Mouse (Mus musculus) CH12.LX (cell line): ENCODE results near the gene Zbtb20. TPM values are rescaled to one million over a fixed set of nuclear protein-coding genes. Genes with fewer than 3 reads are reported as not detected.

Experiments
- DNase-seq: peaks from one replicate; pipeline ENCODE4 v3.0.0-alpha.2; 2013; ENCODE audit errors: extremely low read depth
- H3K27ac ChIP-seq: 2 replicates; pipeline ENCODE4 v1.5.1; 2012; ENCODE audit warnings: low read depth, mild to moderate bottlenecking, control low read depth, moderate library complexity; ENCODE audit not compliant: insufficient read depth
- H3K27me3 ChIP-seq: replicated peaks from 2 replicates; pipeline ENCODE3; 2012; ENCODE audit warnings: inconsistent platforms
- H3K36me3 ChIP-seq, 2 experiments: replicated peaks in 1 of 2; 2 replicates each; pipeline versions ENCODE3 to v1.6.1; 2012; ENCODE audit warnings: inconsistent platforms in 1 of 2, low read length in 1 of 2, mild to moderate bottlenecking in 1 of 2, mixed read lengths in 1 of 2, moderate library complexity in 1 of 2; ENCODE audit not compliant: control insufficient read depth in 1 of 2, insufficient read depth in 1 of 2
- H3K4me1 ChIP-seq, 2 experiments: 2 replicates each; pipeline ENCODE4 v1.6.1; 2012; ENCODE audit warnings: inconsistent platforms in 1 of 2, moderate library complexity in 1 of 2; ENCODE audit not compliant: insufficient read depth in 2 of 2, control insufficient read depth in 1 of 2
- H3K4me2 ChIP-seq: 2 replicates; pipeline ENCODE4 v1.6.1; 2012; ENCODE audit warnings: low read depth, mild to moderate bottlenecking, control low read depth; ENCODE audit not compliant: poor library complexity, insufficient read depth, severe bottlenecking
- H3K4me3 ChIP-seq, 3 experiments: fragments of 150-350 bp in 1 of 3; sonication (generic) in 1 of 3; replicated peaks in 1 of 3; 2 replicates each; pipeline versions ENCODE3 to v1.5.1; 2011 to 2012; ENCODE audit warnings: low read depth in 2 of 3, low read length in 2 of 3, mild to moderate bottlenecking in 2 of 3, moderate library complexity in 2 of 3, control low read depth in 1 of 3, improper control_type of control experiment in 1 of 3, inconsistent platforms in 1 of 3, mixed read lengths in 1 of 3; ENCODE audit not compliant: poor library complexity in 1 of 3
- H3K79me2 ChIP-seq: replicated peaks from 2 replicates; pipeline ENCODE4 v1.6.1; 2012; ENCODE audit warnings: mild to moderate bottlenecking, moderate library complexity; ENCODE audit not compliant: control insufficient read depth, poor library complexity, insufficient read depth, severe bottlenecking; ENCODE audit errors: extremely low read depth
- H3K9ac ChIP-seq: 2 replicates; pipeline ENCODE4 v1.6.1; 2012; ENCODE audit warnings: low read depth, mild to moderate bottlenecking, control low read depth, moderate library complexity; ENCODE audit not compliant: insufficient read depth
- H3K9me3 ChIP-seq: replicated peaks from 2 replicates; pipeline ENCODE3; 2012; ENCODE audit warnings: low read length, inconsistent platforms, mixed read lengths
- BHLHE40 ChIP-seq: IDR thresholded peaks from 2 replicates; pipeline ENCODE4 v1.6.1; 2011; ENCODE audit warnings: mild to moderate bottlenecking, low read depth, low read length, improper control_type of control experiment
- CHD1 ChIP-seq: IDR thresholded peaks from 2 replicates; pipeline ENCODE4 v1.6.1; 2012; ENCODE audit warnings: low read depth, low read length, improper control_type of control experiment, inconsistent platforms
- CTCF ChIP-seq, 2 experiments: IDR thresholded peaks in 1 of 2; conservative IDR thresholded peaks in 1 of 2; 2 replicates each; pipeline ENCODE4 v1.5.1; 2011 to 2012; ENCODE audit warnings: low read depth in 2 of 2, low read length in 2 of 2, improper control_type of control experiment in 1 of 2, inconsistent platforms in 1 of 2, mild to moderate bottlenecking in 1 of 2, moderate library complexity in 1 of 2
- E2F4 ChIP-seq: IDR thresholded peaks from 2 replicates; pipeline ENCODE4 v1.6.1; 2011; ENCODE audit warnings: low read depth, low read length, improper control_type of control experiment; ENCODE audit not compliant: insufficient replicate concordance
- EP300 ChIP-seq: IDR thresholded peaks from 2 replicates; pipeline ENCODE4 v1.6.1; 2011; ENCODE audit warnings: low read length, improper control_type of control experiment
- HCFC1 ChIP-seq: IDR thresholded peaks from 2 replicates; pipeline ENCODE4 v1.6.1; 2012; ENCODE audit warnings: low read depth, mild to moderate bottlenecking, inconsistent platforms, low read length, improper control_type of control experiment
- IRF4 ChIP-seq: IDR thresholded peaks from 2 replicates; pipeline ENCODE4 v1.6.1; 2014; ENCODE audit warnings: low read depth, mild to moderate bottlenecking, inconsistent platforms, low read length, improper control_type of control experiment
- KAT2A ChIP-seq: IDR thresholded peaks from 2 replicates; pipeline ENCODE4 v1.6.1; 2012; ENCODE audit warnings: low read length, improper control_type of control experiment, inconsistent platforms; ENCODE audit not compliant: insufficient replicate concordance
- MAX ChIP-seq: IDR thresholded peaks from 2 replicates; pipeline ENCODE4 v1.6.1; 2011; ENCODE audit warnings: low read length, improper control_type of control experiment
- MAZ ChIP-seq: IDR thresholded peaks from 2 replicates; pipeline ENCODE4 v1.6.1; 2012; ENCODE audit warnings: low read depth, mild to moderate bottlenecking, inconsistent platforms, low read length, improper control_type of control experiment, moderate library complexity
- MXI1 ChIP-seq: IDR thresholded peaks from 2 replicates; pipeline ENCODE4 v1.6.1; 2011; ENCODE audit warnings: mild to moderate bottlenecking, low read depth, low read length, improper control_type of control experiment
- MYC ChIP-seq: IDR thresholded peaks from 2 replicates; pipeline ENCODE4 v1.6.1; 2011; ENCODE audit warnings: low read depth, mild to moderate bottlenecking, improper control_type of control experiment, low read length
- PAX5 ChIP-seq: IDR thresholded peaks from 2 replicates; pipeline ENCODE4 v1.6.1; 2012; ENCODE audit warnings: low read length, inconsistent platforms, mixed read lengths
- POLR2AphosphoS2 ChIP-seq: IDR thresholded peaks from 2 replicates; pipeline ENCODE4 v1.6.1; 2011; ENCODE audit warnings: low read depth, low read length, improper control_type of control experiment
- RAD21 ChIP-seq: IDR thresholded peaks from 2 replicates; pipeline ENCODE4 v1.6.1; 2011; ENCODE audit warnings: low read depth, mild to moderate bottlenecking, low read length, improper control_type of control experiment, moderate library complexity
- SIN3A ChIP-seq: IDR thresholded peaks from 2 replicates; pipeline ENCODE4 v1.6.1; 2012; ENCODE audit warnings: low read length, improper control_type of control experiment, inconsistent platforms
- SMC3 ChIP-seq: IDR thresholded peaks from 2 replicates; pipeline ENCODE4 v1.6.1; 2011; ENCODE audit warnings: low read depth, low read length, improper control_type of control experiment
- TBP ChIP-seq: conservative IDR thresholded peaks from 2 replicates; pipeline ENCODE4 v1.6.1; 2011; ENCODE audit warnings: low read depth, low read length, improper control_type of control experiment
- UBTF ChIP-seq: IDR thresholded peaks from 2 replicates; pipeline ENCODE4 v1.6.1; 2012; ENCODE audit warnings: low read depth, mild to moderate bottlenecking, inconsistent platforms, low read length, improper control_type of control experiment, moderate library complexity
- USF2 ChIP-seq: conservative IDR thresholded peaks from 2 replicates; pipeline ENCODE4 v1.6.1; 2011; ENCODE audit warnings: low read depth, low read length, improper control_type of control experiment
- ZC3H11A ChIP-seq: IDR thresholded peaks from 2 replicates; pipeline ENCODE4 v1.6.1; 2012; ENCODE audit warnings: low read depth, mild to moderate bottlenecking, inconsistent platforms, low read length, improper control_type of control experiment
- ZKSCAN1 ChIP-seq: IDR thresholded peaks from 2 replicates; pipeline ENCODE4 v1.6.1; 2012; ENCODE audit warnings: low read depth, inconsistent platforms, low read length, improper control_type of control experiment, borderline replicate concordance
- ZNF384 ChIP-seq: IDR thresholded peaks from 2 replicates; pipeline ENCODE4 v1.6.1; 2012; ENCODE audit warnings: low read depth, low read length, improper control_type of control experiment, inconsistent platforms
- dilution Hi-C: fragments of 300-500 bp; cut with MboI; formaldehyde crosslinking; loops from 2 replicates; pipeline ENCODE4 v1.14.3; 2020; ENCODE audit warnings: low sequenced_read_pairs; ENCODE audit not compliant: extremely low pct_unique_long_range_greater_than_20kb, extremely low pct_ligation_motif_present
- in situ Hi-C: fragments of 300-500 bp; cut with MboI; formaldehyde crosslinking; loops from 3 replicates; pipeline ENCODE4 v1.14.3; 2019; ENCODE audit warnings: low sequenced_read_pairs, low pct_ligation_motif_present, low pct_unique_long_range_greater_than_20kb, mixed read lengths
- polyA plus RNA-seq: library from polyadenylated mRNA; unstranded; fragments of >175 nt; gene quantifications from 2 replicates; pipeline ENCODE4 v1.2.1, GENCODE M21; 2012; ENCODE audit warnings: low read depth; ENCODE audit not compliant: insufficient read length
- total RNA-seq, 2 experiments: library from RNA; depleted of rRNA; stranded (reverse); fragments of 300-350 nt in 1 of 2; fragments of >200 nt in 1 of 2; gene quantifications; 2 replicates each; pipeline ENCODE4 v1.2.3; 2012 to 2014

Gene Zbtb20
- total and polyA plus RNA-seq, 3 experiments = 24.9 to 58.0 (median 51.6) TPM

- Histone ChIP-seq H3K9me3 (no peaks in the 10 kb centered on the region), H3K4me2 (no peak overlapping the region), H3K27ac (no peak overlapping the region), H3K9ac (no peak overlapping the region), H3K36me3 (peaks cover 19 to 78% of the 10 kb centered on the region in 2 experiments), H3K4me3 (no peak overlapping the region), H3K4me1 (peaks cover 16 to 82% of the 10 kb centered on the region in 2 experiments), H3K27me3 (no peaks in the 10 kb centered on the region), H3K79me2 (peaks cover 88% of the 10 kb centered on the region)
- in situ Hi-C loops (no loop called here), dilution Hi-C loops (no loop called here)
- no peak for TF ChIP-seq EP300
- no peak for TF ChIP-seq BHLHE40
- TF ChIP-seq E2F4 = no peak
- TF ChIP-seq MAX = no peak
- TF ChIP-seq HCFC1 = no peak
- TF ChIP-seq TBP = no peak
- no peak for TF ChIP-seq UBTF
- no peak for TF ChIP-seq CHD1
- no peak for TF ChIP-seq MYC
- TF ChIP-seq MAZ = no peak
- no peak for TF ChIP-seq CTCF (conservative IDR thresholded peaks at IDR 0.05 in 1 of 2, IDR thresholded peaks at IDR 0.05 in 1 of 2; ENCODE audit: low read depth in 2 of 2, low read length in 2 of 2)
- no peak for TF ChIP-seq IRF4
- no peak for TF ChIP-seq ZKSCAN1
- no peak for TF ChIP-seq KAT2A
- no peak for TF ChIP-seq POLR2AphosphoS2
- DNase-seq = no peak
These were observed 655.6 kb downstream of the Zbtb20 start for GRCm38 (mm10) chr16:43531328-43531727.

GRCm38 (mm10) chr16:43534103-43534502, 658.4 kb downstream of the Zbtb20 start:
- H3K27me3 ChIP-seq = no peaks in the 10 kb centered on the region
- no peak overlapping the region for H3K9ac ChIP-seq
- in situ Hi-C loops (no loop called here), dilution Hi-C loops (no loop called here)
- no peaks in the 10 kb centered on the region for H3K9me3 ChIP-seq
- DNase-seq = no peak
- peaks cover 10 to 81% of the 10 kb centered on the region in 2 experiments for H3K36me3 ChIP-seq
- peaks cover 93% of the 10 kb centered on the region for H3K79me2 ChIP-seq
- H3K27ac ChIP-seq = peak overlapping the region; percentile 49
- H3K4me2 ChIP-seq = no peak overlapping the region
- no peak overlapping the region for H3K4me3 ChIP-seq
- no peak for TF ChIP-seq MXI1
- no peak for TF ChIP-seq ZKSCAN1
- TF ChIP-seq TBP = no peak
- no peak for TF ChIP-seq USF2
- TF ChIP-seq ZNF384 = no peak
- TF ChIP-seq KAT2A = no peak
- no peak for TF ChIP-seq SMC3
- TF ChIP-seq ZC3H11A = no peak
- no peak for TF ChIP-seq RAD21
- TF ChIP-seq SIN3A = no peak
- TF ChIP-seq CTCF (conservative IDR thresholded peaks at IDR 0.05 in 1 of 2, IDR thresholded peaks at IDR 0.05 in 1 of 2; ENCODE audit: low read depth in 2 of 2, low read length in 2 of 2) = no peak
- no peak for TF ChIP-seq HCFC1
- no peak for TF ChIP-seq PAX5
- peaks cover 19 to 91% of the 10 kb centered on the region in 2 experiments for H3K4me1 ChIP-seq
